Mouse (Mus musculus) bone marrow, adult 2 months (tissue): ENCODE results near the gene Alkbh7.

Experiments
- CTCF ChIP-seq: fragments of 200-500 bp; IDR thresholded peaks from 2 replicates; pipeline ENCODE4 v1.5.1; 2011; ENCODE audit warnings: low read length, control low read depth; ENCODE audit not compliant: control insufficient read depth, insufficient read depth
- POLR2A ChIP-seq: fragments of 200-500 bp; IDR thresholded peaks from 2 replicates; pipeline ENCODE4 v1.6.1; 2011; ENCODE audit warnings: low read depth, mild to moderate bottlenecking, control low read depth, low read length, borderline replicate concordance; ENCODE audit not compliant: control insufficient read depth

- TF ChIP-seq CTCF: no peak
- peak; percentile 96 for TF ChIP-seq POLR2A
Observed at GRCm38 (mm10) chr17:57031661-57032420, 34.7 kb downstream of the Alkbh7 start.
